Comparison of ENCODE assay signal across 9 mouse cellular contexts in genomic region chr2:165613741-165614339, GRCm38 (mm10). TPM values are rescaled to one million over a fixed set of nuclear protein-coding genes. Genes with fewer than 3 reads are reported as not detected.
A peak's percentile ranks its signal among the peaks of the same experiment; 100 is the strongest.
DNase-seq lines count a peak whose midpoint lies in the region; ATAC-seq and TF ChIP-seq lines count a peak whose summit lies in the region.
"Had no signal": no experiment of that assay in that cellular context is flagged by ENCODE, and none has a peak within 500 bp of the region (broad histone marks: within the 10 kb centered on the region; RNA-seq: fewer than 3 reads in every experiment).

No protein-coding gene starts in this region.

- H3K27ac ChIP-seq in midbrain, postnatal 0 days (ENCODE audit: low read depth, low read length), result no peak overlapping the region
- no peak overlapping the region for H3K27ac ChIP-seq in midbrain, embryonic 14.5 days (replicated peaks; ENCODE audit: low read depth, low read length)
- H3K27ac ChIP-seq: liver, embryonic 15.5 days had no signal

- no peaks in the 10 kb centered on the region for H3K27me3 ChIP-seq in midbrain, postnatal 0 days (ENCODE audit: insufficient read depth, low read length)
- no peaks in the 10 kb centered on the region for H3K27me3 ChIP-seq in midbrain, embryonic 14.5 days (ENCODE audit: control insufficient read depth, insufficient read depth, low read length)
- H3K27me3 ChIP-seq: liver, embryonic 15.5 days had no signal

- peak; percentile 50 for TF ChIP-seq CTCF in midbrain, postnatal 0 days (IDR thresholded peaks at IDR 0.05)

- no peak overlapping the region for H3K4me2 ChIP-seq in midbrain, postnatal 0 days (ENCODE audit: low read depth, low read length, poor library complexity, severe bottlenecking)
- no peak overlapping the region for H3K4me2 ChIP-seq in midbrain, embryonic 14.5 days (ENCODE audit: low read length)
- H3K4me2 ChIP-seq: liver, embryonic 15.5 days had no signal

- no peak for ATAC-seq in midbrain, postnatal 0 days (ENCODE audit: low FRiP score)
- ATAC-seq in midbrain, embryonic 14.5 days (ENCODE audit: low FRiP score, low TSS enrichment), result no peak

- no peak overlapping the region for H3K4me3 ChIP-seq in midbrain, postnatal 0 days (ENCODE audit: low read depth, low read length)
- no peak overlapping the region for H3K4me3 ChIP-seq in midbrain, embryonic 14.5 days (replicated peaks; ENCODE audit: low read depth, low read length)
- H3K4me3 ChIP-seq: liver, embryonic 15.5 days had no signal

- no peaks in the 10 kb centered on the region for H3K4me1 ChIP-seq in midbrain, postnatal 0 days (ENCODE audit: insufficient read depth, low read length)
- H3K4me1 ChIP-seq in midbrain, embryonic 14.5 days (ENCODE audit: control insufficient read depth, insufficient read depth, low read length), result no peaks in the 10 kb centered on the region
- H3K4me1 ChIP-seq: liver, embryonic 15.5 days had no signal

- WGBS in midbrain, postnatal 0 days, result 70% methylated on average over 13 of the region's 13 CpGs
- WGBS in midbrain, embryonic 14.5 days, result 76% methylated on average over 13 of the region's 13 CpGs

- peak; percentile 15 for DNase-seq in adrenal gland, adult 2 months
- DNase-seq in adrenal gland, adult 8-10 months, result no peak
- DNase-seq in midbrain, postnatal 0 days (ENCODE audit: low spot score), result no peak
- no peak for DNase-seq in midbrain, embryonic 14.5 days
- DNase-seq in kidney, postnatal 10 days, result peak; percentile 59
- DNase-seq in testis, postnatal 10 days (ENCODE audit: low spot score), result peak; percentile 54
- no peak for DNase-seq in ovary, postnatal 14 days (ENCODE audit: low spot score)
- DNase-seq in cerebellum, adult 11-12 months, result no peak

- no peaks in the 10 kb centered on the region for H3K9me3 ChIP-seq in midbrain, postnatal 0 days (ENCODE audit: low read length)
- no peaks in the 10 kb centered on the region for H3K9me3 ChIP-seq in midbrain, embryonic 14.5 days (ENCODE audit: control insufficient read depth, low read length)
- H3K9me3 ChIP-seq: liver, embryonic 15.5 days had no signal

- H3K36me3 ChIP-seq in midbrain, postnatal 0 days (ENCODE audit: insufficient read depth, low read length), result no peaks in the 10 kb centered on the region
- H3K36me3 ChIP-seq in midbrain, embryonic 14.5 days (ENCODE audit: control insufficient read depth, insufficient read depth, low read length), result no peaks in the 10 kb centered on the region
- H3K36me3 ChIP-seq: liver, embryonic 15.5 days had no signal

- no peak overlapping the region for H3K9ac ChIP-seq in midbrain, postnatal 0 days (replicated peaks; ENCODE audit: low read length, poor library complexity, severe bottlenecking)
- no peak overlapping the region for H3K9ac ChIP-seq in midbrain, embryonic 14.5 days (replicated peaks; ENCODE audit: low read length)
- H3K9ac ChIP-seq: liver, embryonic 15.5 days had no signal

RNA-seq across cellular contexts. Expression of gene Eya2, which starts 19.0 kb away (rescaled TPM):
- total RNA-seq in adrenal gland, adult 2 months (2021), result 1 to 10 TPM; 2.9 to 3.8 TPM
- 5.6 and 7.8 TPM in 2 replicates for polyA plus RNA-seq in adrenal gland, adult 2 months (2012; rRNA removed)
- total RNA-seq in adrenal gland, adult 8-10 months (2022), result 1 to 10 TPM; 2.1 to 5.0 (median 3.9) TPM
- total RNA-seq in midbrain, postnatal 0 days (2014; rRNA removed), result 12.0 and 21.6 TPM in 2 replicates
- 6.0 and 7.1 TPM in 2 replicates for polyA plus RNA-seq in midbrain, postnatal 0 days (2015; fragmentation: Nextera tagmentation; extraction: Ambion mirVana)
- 3.2 and 3.9 TPM in 2 replicates for polyA plus RNA-seq in midbrain, embryonic 14.5 days (2014; fragmentation: Nextera tagmentation; extraction: Ambion mirVana)
- polyA plus RNA-seq: liver, embryonic 15.5 days had no signal

Comparison
In these comparisons a context has a peak if more than half of its experiments do, and no peak if none do; other contexts are left out.
1. DNase-seq: peak in adrenal gland, adult 2 months (single experiment), kidney, postnatal 10 days (single experiment) and testis, postnatal 10 days (single experiment); none in adrenal gland, adult 8-10 months (single experiment), midbrain, postnatal 0 days (single experiment), midbrain, embryonic 14.5 days (single experiment), ovary, postnatal 14 days (single experiment) and cerebellum, adult 11-12 months (single experiment).